Mouse (Mus musculus): Measurements from ENCODE around the gene Plcg2.
A peak's percentile ranks its signal among the peaks of the same experiment; 100 is the strongest.

The Plcg2 gene

GRCm38 (mm10) chr8:117637462-117637861 lies 139.4 kb downstream of the Plcg2 start:
- no peak for DNase-seq (ENCODE audit: low spot score)

GRCm38 (mm10) chr8:117639631-117640030 lies 141.5 kb downstream of the Plcg2 start:
- DNase-seq (ENCODE audit: low spot score), result no peak

GRCm38 (mm10) chr8:117645486-117645885 lies 147.4 kb downstream of the Plcg2 start:
- DNase-seq (ENCODE audit: low spot score), result no peak

- DNase-seq (ENCODE audit: low spot score), result peak; percentile 71
Measured at GRCm38 (mm10) chr8:117646020-117646419, 147.9 kb downstream of the Plcg2 start.

GRCm38 (mm10) chr8:117646440-117646839 lies 148.3 kb downstream of the Plcg2 start:
- no peak for DNase-seq (ENCODE audit: low spot score)

- DNase-seq (ENCODE audit: low spot score), result no peak
Measured at GRCm38 (mm10) chr8:117652318-117652717, 154.2 kb downstream of the Plcg2 start.

- no peak for DNase-seq (ENCODE audit: low spot score)
Measured at GRCm38 (mm10) chr8:117658990-117659389, 160.9 kb downstream of the Plcg2 start.

- no peak for DNase-seq (ENCODE audit: low spot score)
Measured at GRCm38 (mm10) chr8:117660358-117661031, 162.4 kb downstream of the Plcg2 start.

- DNase-seq (ENCODE audit: low spot score), result no peak
Measured at GRCm38 (mm10) chr8:117667349-117668124, 169.4 kb downstream of the Plcg2 start.

- DNase-seq (ENCODE audit: low spot score), result no peak
Measured at GRCm38 (mm10) chr8:117670461-117670860, 172.4 kb downstream of the Plcg2 start.

- DNase-seq (ENCODE audit: low spot score), result no peak
Measured at GRCm38 (mm10) chr8:117672558-117672957, 174.5 kb downstream of the Plcg2 start.

- DNase-seq (ENCODE audit: low spot score), result peak; percentile 50
Measured at GRCm38 (mm10) chr8:117673430-117673830, 175.3 kb downstream of the Plcg2 start, which contains the start of gene Sdr42e1. TSS of gene Sdr42e1 (minus strand) at chr8:117673689.

GRCm38 (mm10) chr8:117675171-117675570 lies 177.1 kb downstream of the Plcg2 start:
- no peak for DNase-seq (ENCODE audit: low spot score)

GRCm38 (mm10) chr8:117676460-117676859 lies 178.4 kb downstream of the Plcg2 start:
- DNase-seq (ENCODE audit: low spot score), result no peak

GRCm38 (mm10) chr8:117677011-117677410 lies 178.9 kb downstream of the Plcg2 start:
- DNase-seq (ENCODE audit: low spot score), result no peak

GRCm38 (mm10) chr8:117678650-117679049 lies 180.6 kb downstream of the Plcg2 start:
- DNase-seq (ENCODE audit: low spot score), result no peak

GRCm38 (mm10) chr8:117683925-117684472 lies 185.9 kb downstream of the Plcg2 start:
- DNase-seq (ENCODE audit: low spot score), result no peak

- no peak for DNase-seq (ENCODE audit: low spot score)
Measured at GRCm38 (mm10) chr8:117684504-117684903, 186.4 kb downstream of the Plcg2 start.
